Mouse (Mus musculus): ENCODE measurements around the gene Tmem37. TPM values are rescaled to one million over a fixed set of nuclear protein-coding genes. Genes with fewer than 3 reads are reported as not detected.

Gene Tmem37
- 7.4 and 8.0 TPM in 2 replicates for polyA plus RNA-seq (2014; fragmentation: Nextera tagmentation; extraction: Ambion mirVana)

DNA sequence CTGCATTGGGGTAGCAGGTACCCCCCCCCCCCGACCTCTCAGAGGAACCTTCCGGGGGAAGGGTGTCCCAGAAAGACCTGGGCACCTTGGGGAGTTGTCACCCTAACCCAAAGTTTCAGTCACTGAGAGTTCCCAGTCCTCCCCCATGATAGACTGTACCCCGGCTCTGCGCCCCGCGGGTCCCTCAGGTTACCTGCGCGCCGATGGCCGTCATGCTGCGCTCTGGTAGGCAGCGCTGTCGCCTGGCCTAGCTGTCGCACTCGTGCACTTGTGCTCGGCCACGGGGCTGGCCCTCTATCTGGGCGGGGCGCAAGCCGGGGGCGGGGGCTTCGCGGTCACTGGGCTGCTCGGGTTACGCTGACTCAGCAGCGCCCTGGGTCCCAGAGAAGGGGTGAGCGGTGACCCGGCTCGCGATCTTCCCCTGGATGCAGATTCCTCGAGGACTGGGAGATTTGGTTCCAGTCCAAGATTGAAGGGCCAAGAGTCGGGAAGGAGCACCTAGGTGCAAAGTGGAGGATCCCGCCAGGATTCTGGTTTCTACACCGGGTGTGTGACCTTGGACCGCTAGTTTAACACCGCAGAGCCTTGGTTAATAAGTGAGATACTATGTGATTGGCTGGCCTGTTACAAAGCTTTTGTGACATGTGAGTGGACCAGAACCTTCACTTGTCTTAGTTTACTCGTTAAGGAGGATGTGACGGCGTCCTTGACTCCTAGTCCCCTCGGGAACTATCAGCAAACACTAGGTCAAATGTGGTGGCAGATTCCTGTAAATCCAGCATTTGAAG is at the start of gene Tmem37:
Tmem37 (minus strand) TSS at position 556 of the 788 bp plus-strand sequence.
- ATAC-seq (ENCODE audit: insufficient read depth) (peak; percentile 82), DNase-seq (peak; percentile 79)
- Histone ChIP-seq H3K9ac (peak within 1 kb of the TSS; percentile 33; the same call in 1 of the 2 replicates), H3K9me3 (ENCODE audit: low read depth, low read length) (no peaks in the 10 kb centered on the region), H3K4me3 (ENCODE audit: low read depth, low read length) (peak within 1 kb of the TSS; percentile 37), H3K4me1 (ENCODE audit: insufficient read depth) (peaks cover 4% of the 10 kb centered on the region), H3K27me3 (ENCODE audit: insufficient read depth, low read length) (no peaks in the 10 kb centered on the region), H3K36me3 (ENCODE audit: insufficient read depth) (no peaks in the 10 kb centered on the region), H3K27ac (ENCODE audit: low read depth) (no peak within 1 kb of the TSS), H3K4me2 (peak within 1 kb of the TSS; percentile 84)
- WGBS, result 2% methylated on average over 40 of the region's 40 CpGs
- TF ChIP-seq CTCF (IDR thresholded peaks at IDR 0.05; ENCODE audit: low read depth), result no peak

DNA sequence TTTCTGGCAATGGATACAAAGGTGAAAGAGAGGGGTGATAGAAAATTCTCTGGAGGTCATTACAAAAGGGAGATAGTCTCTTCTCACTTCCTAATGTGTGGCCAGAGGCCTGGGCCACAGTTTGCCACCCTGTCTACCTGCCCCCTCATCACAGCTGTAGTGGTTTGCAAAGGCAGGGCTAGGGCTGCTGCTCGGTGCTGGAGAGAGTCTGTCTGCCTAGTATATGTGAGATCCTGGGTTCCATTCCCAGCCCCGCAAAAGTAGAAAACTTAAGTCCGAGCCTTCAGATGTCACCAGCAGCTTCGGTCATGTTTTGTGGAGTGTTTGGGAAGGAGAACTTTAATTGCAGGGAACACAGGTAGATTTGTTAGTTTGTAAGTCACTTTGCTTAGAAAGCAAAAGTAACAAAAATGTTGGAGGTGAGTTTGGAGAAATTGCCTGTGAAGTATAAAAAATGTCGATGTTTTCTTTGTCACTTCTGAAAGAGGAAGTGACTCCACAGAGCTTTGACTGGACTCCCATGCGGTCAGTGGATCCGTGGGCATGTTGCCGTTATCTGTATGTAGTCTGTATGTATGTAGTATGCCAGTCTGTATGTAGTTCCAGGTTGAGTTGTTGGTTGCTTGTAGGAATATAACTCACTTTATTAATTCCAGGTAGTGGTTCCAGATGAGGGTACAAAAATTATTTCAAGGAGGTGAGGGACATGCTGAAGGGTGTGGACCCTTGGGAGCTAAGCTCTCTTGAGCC is 48.9 kb upstream of the Tmem37 start:
- DNase-seq (no peak), ATAC-seq (ENCODE audit: insufficient read depth) (no peak)
- peaks cover 5% of the 10 kb centered on the region; the same call in 1 of the 2 replicates for H3K4me1 ChIP-seq (ENCODE audit: insufficient read depth)
- H3K36me3 ChIP-seq (ENCODE audit: insufficient read depth), result peaks cover 14% of the 10 kb centered on the region; the same call in 1 of the 2 replicates
- WGBS, result 92% methylated on average over 8 of the region's 8 CpGs
- no peaks in the 10 kb centered on the region for H3K9me3 ChIP-seq (ENCODE audit: low read depth, low read length)
- no peak overlapping the region for H3K4me3 ChIP-seq (ENCODE audit: low read depth, low read length)
- H3K27me3 ChIP-seq (ENCODE audit: insufficient read depth, low read length), result no peaks in the 10 kb centered on the region
- no peak overlapping the region for H3K4me2 ChIP-seq
- no peak overlapping the region for H3K27ac ChIP-seq (ENCODE audit: low read depth)
- no peak overlapping the region for H3K9ac ChIP-seq
- TF ChIP-seq CTCF (IDR thresholded peaks at IDR 0.05; ENCODE audit: low read depth), result no peak

DNA sequence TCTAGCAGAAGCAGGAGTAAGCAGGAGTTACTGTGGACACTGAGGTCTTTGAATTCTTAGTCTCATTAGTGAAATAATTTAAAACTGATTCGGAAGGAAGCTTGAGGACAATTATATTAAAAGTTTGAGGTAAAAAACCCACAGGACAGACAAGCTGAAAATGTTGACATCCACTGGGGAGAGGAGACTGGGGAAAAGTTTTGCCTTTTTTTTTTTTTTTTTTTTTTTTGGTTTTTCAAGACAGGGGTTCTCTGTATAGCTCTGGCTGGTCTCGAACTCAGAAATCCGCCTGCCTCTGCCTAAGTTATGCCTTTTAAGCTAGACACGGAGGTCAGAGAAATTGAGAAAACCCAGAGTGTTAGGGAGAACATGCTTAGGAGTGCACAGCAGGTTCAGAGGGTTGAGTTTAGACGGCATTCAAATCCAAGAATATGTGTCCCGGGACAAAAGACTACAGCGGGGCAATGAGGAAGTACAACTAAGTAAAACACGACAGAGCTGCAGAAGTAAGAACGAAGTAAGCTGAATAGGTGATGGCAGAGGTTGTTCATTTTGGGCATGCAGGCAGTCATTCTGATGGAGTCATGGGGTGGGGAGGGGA is 48.2 kb upstream of the Tmem37 start:
- Histone ChIP-seq H3K27me3 (ENCODE audit: insufficient read depth, low read length) (no peaks in the 10 kb centered on the region), H3K27ac (ENCODE audit: low read depth) (peak overlapping the region; percentile 95; the same call in 1 of the 2 replicates), H3K4me3 (ENCODE audit: low read depth, low read length) (peak overlapping the region; percentile 59), H3K4me2 (peak overlapping the region; percentile 62), H3K9ac (peak overlapping the region; percentile 47), H3K9me3 (ENCODE audit: low read depth, low read length) (no peaks in the 10 kb centered on the region), H3K4me1 (ENCODE audit: insufficient read depth) (peaks cover 5% of the 10 kb centered on the region; the same call in 1 of the 2 replicates), H3K36me3 (ENCODE audit: insufficient read depth) (peaks cover 17% of the 10 kb centered on the region; the same call in 1 of the 2 replicates)
- TF ChIP-seq CTCF (IDR thresholded peaks at IDR 0.05; ENCODE audit: low read depth), result no peak
- WGBS, result 87% methylated on average over 9 of the region's 9 CpGs
- ATAC-seq (ENCODE audit: insufficient read depth) (no peak), DNase-seq (no peak)

DNA sequence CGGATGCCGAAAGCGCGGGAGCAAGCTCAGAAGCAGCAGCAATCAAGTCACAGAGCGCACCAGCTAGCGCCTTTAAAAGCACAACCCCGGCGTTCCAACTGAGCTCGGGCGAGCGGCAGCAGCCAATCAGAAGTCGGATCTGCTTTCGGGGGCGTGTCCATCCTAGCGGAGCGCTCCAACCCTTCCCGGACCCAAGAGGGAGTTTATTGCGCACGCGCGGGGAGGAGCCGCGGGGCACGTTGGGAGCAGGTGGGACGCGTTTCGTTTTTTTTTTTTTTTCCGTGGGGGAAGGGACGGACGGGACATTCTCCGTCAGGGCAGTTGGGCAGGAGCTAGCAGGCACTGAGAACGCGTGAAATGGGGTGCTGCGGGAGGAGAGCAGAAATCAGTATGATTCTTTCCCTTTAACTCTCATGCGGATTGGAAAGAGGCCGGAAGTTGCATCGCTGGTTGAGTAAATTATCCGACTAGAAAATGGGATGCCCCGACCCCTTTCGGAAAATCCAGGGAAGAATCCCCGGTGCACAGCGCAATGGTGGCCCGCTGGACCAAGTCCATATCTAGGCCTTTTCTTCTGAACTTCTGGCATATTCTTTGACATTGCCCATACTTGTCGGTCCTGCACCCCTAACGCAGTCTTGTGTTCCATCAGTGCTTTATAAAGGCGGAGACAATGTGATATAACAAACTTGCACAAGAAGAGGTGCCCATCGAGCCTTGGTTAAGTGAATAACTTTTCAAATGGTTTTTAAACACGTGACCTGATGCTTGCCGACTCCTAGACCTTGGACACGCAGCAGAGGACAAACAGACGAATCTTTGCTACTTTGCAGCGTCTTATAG is 47.3 kb upstream of the Tmem37 start, which contains the start of the genes Dbi and 3110009E18Rik:
Dbi (minus strand) TSS at position 110 of the 843 bp plus-strand sequence.
3110009E18Rik (plus strand) TSS at position 219 of the 843 bp plus-strand sequence.
- Histone ChIP-seq H3K4me1 (ENCODE audit: insufficient read depth) (peaks cover 5% of the 10 kb centered on the region; the same call in 1 of the 2 replicates), H3K9me3 (ENCODE audit: low read depth, low read length) (no peaks in the 10 kb centered on the region), H3K9ac (peak within 1 kb of the TSS; percentile 58), H3K36me3 (ENCODE audit: insufficient read depth) (peaks cover 20% of the 10 kb centered on the region), H3K4me2 (peak within 1 kb of the TSS; percentile 62), H3K4me3 (ENCODE audit: low read depth, low read length) (peak within 1 kb of the TSS; percentile 59), H3K27me3 (ENCODE audit: insufficient read depth, low read length) (no peaks in the 10 kb centered on the region), H3K27ac (ENCODE audit: low read depth) (peak within 1 kb of the TSS; percentile 95)
- peak; percentile 100 for DNase-seq
- ATAC-seq (ENCODE audit: insufficient read depth), result peak; percentile 94
- WGBS, result 2% methylated on average over 52 of the region's 52 CpGs
- TF ChIP-seq CTCF (IDR thresholded peaks at IDR 0.05; ENCODE audit: low read depth), result peak; percentile 16

DNA sequence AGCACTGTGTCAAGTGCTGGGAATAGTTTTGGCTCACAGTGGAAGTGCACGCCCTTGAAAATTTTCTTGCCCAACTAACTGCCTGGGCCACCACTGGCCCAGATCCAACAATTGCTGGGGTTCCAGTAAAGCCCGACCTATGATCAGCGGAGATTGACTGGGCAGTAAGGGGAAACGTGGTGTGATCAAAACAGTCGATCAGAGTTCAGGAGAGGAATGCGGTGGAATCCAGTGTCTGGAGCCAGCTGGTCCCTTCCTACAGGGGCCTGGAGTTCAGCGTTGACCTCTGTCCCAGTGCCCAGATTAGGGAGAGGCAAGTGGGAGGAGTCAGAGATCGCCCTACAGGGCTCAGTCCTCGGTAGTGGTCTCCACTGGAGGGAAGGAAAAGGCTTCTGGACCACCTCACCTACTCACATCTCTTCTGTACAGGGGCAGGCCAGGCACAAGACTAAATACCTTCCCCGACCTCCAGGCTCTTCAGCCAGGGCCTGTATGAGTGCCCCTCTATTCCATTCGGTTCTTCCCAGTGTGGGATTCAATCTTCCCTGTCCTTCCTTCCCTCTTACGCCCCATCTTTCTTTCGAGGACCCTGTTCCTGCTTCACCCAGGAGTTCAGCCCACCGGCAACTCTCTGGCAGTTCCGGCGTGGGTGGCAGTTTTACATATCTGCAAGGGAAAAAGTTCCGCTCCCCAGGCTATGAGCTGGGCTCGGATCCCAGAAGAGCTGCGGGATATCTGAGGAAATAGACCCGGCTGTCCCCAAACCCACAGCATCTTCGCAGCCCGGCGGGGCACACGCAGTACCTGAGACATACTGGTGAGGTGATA is 46.5 kb upstream of the Tmem37 start:
- peak overlapping the region; percentile 59 for H3K4me3 ChIP-seq (ENCODE audit: low read depth, low read length)
- peaks cover 29% of the 10 kb centered on the region for H3K36me3 ChIP-seq (ENCODE audit: insufficient read depth)
- no peaks in the 10 kb centered on the region for H3K9me3 ChIP-seq (ENCODE audit: low read depth, low read length)
- no peaks in the 10 kb centered on the region for H3K27me3 ChIP-seq (ENCODE audit: insufficient read depth, low read length)
- peak overlapping the region; percentile 58 for H3K9ac ChIP-seq
- H3K27ac ChIP-seq (ENCODE audit: low read depth), result peak overlapping the region; percentile 75
- TF ChIP-seq CTCF (IDR thresholded peaks at IDR 0.05; ENCODE audit: low read depth), result no peak
- H3K4me2 ChIP-seq, result peak overlapping the region; percentile 62
- DNase-seq (peak; percentile 65), ATAC-seq (ENCODE audit: insufficient read depth) (peak; percentile 72)
- peaks cover 5% of the 10 kb centered on the region; the same call in 1 of the 2 replicates for H3K4me1 ChIP-seq (ENCODE audit: insufficient read depth)
- under 1% methylated on average over 24 of the region's 24 CpGs for WGBS
